Mouse (Mus musculus) embryonic facial prominence, embryonic 15.5 days (tissue): ENCODE measurements around the gene Clip2. TPM values are rescaled to one million over a fixed set of nuclear protein-coding genes. Genes with fewer than 3 reads are reported as not detected.

Experiments used
- ATAC-seq: fragments of 200-750 bp; cut with Nextera tagmentation; 2 replicates; pipeline ENCODE4 v1.8.0; 2017; ENCODE audit warnings: low read depth, moderate TSS enrichment; ENCODE audit not compliant: insufficient number of reproducible peaks, low FRiP score, low TSS enrichment
- H3K27ac ChIP-seq: fragments of 300-500 bp; sonication (generic); replicated peaks from 2 replicates; pipeline ENCODE4 v1.5.1; 2015; ENCODE audit warnings: mild to moderate bottlenecking, inconsistent platforms
- H3K27me3 ChIP-seq: fragments of 300-500 bp; sonication (generic); 2 replicates; pipeline ENCODE4 v1.6.1; 2015; ENCODE audit warnings: inconsistent platforms
- H3K36me3 ChIP-seq: fragments of 300-500 bp; sonication (generic); 2 replicates; pipeline ENCODE4 v1.6.1; 2015; ENCODE audit warnings: mild to moderate bottlenecking, inconsistent platforms
- H3K4me1 ChIP-seq: fragments of 300-500 bp; sonication (generic); 2 replicates; pipeline ENCODE4 v1.6.1; 2015; ENCODE audit warnings: inconsistent platforms
- H3K4me2 ChIP-seq: fragments of 300-500 bp; sonication (generic); replicated peaks from 2 replicates; pipeline ENCODE4 v1.6.1; 2015; ENCODE audit warnings: mild to moderate bottlenecking, inconsistent platforms
- H3K4me3 ChIP-seq: fragments of 300-500 bp; sonication (generic); replicated peaks from 2 replicates; pipeline ENCODE4 v1.5.1; 2015; ENCODE audit warnings: mild to moderate bottlenecking, inconsistent platforms
- H3K9ac ChIP-seq: fragments of 300-500 bp; sonication (generic); 2 replicates; pipeline ENCODE4 v1.6.1; 2015; ENCODE audit warnings: inconsistent platforms
- H3K9me3 ChIP-seq: fragments of 300-500 bp; sonication (generic); replicated peaks from 2 replicates; pipeline ENCODE4 v1.6.1; 2016; ENCODE audit warnings: inconsistent platforms
- WGBS: fragments of 180-500 bp; shearing (Covaris S2); methylation state at CpG from one replicate; pipeline ENCODE4 v1.1.7; 2015; 5-methylcytosine and 5-hydroxymethylcytosine counted together
- polyA plus RNA-seq: library from polyadenylated mRNA; unstranded; fragments of >200 nt; fragmentation: Nextera tagmentation; extraction: Ambion mirVana; gene quantifications from 2 replicates; pipeline ENCODE4 v1.2.1, GENCODE M21; 2015

The Clip2 gene
- polyA plus RNA-seq, 1 experiment from 2014 or later, result 4.3 TPM

- 66% methylated on average over 10 of the region's 10 CpGs for WGBS
- Histone ChIP-seq H3K4me1 (peaks cover 14% of the 10 kb centered on the region), H3K4me2 (no peak overlapping the region), H3K36me3 (no peaks in the 10 kb centered on the region), H3K27ac (no peak overlapping the region), H3K9me3 (no peaks in the 10 kb centered on the region), H3K4me3 (no peak overlapping the region), H3K9ac (no peak overlapping the region), H3K27me3 (no peaks in the 10 kb centered on the region)
- no peak for ATAC-seq
Observed at GRCm38 (mm10) chr5:134468158-134468765, 84.0 kb downstream of the Clip2 start.

- ATAC-seq, result no peak
- no peak overlapping the region for H3K27ac ChIP-seq
- H3K4me1 ChIP-seq, result peaks cover 14% of the 10 kb centered on the region
- no peaks in the 10 kb centered on the region for H3K9me3 ChIP-seq
- no peak overlapping the region for H3K4me3 ChIP-seq
- no peaks in the 10 kb centered on the region for H3K27me3 ChIP-seq
- no peaks in the 10 kb centered on the region for H3K36me3 ChIP-seq
- H3K9ac ChIP-seq, result no peak overlapping the region
- WGBS, result 53% methylated on average over 8 of the region's 8 CpGs
- no peak overlapping the region for H3K4me2 ChIP-seq
Observed at GRCm38 (mm10) chr5:134467030-134467549, 85.1 kb downstream of the Clip2 start.

- Histone ChIP-seq H3K9ac (no peak overlapping the region), H3K27me3 (no peaks in the 10 kb centered on the region), H3K4me3 (no peak overlapping the region), H3K9me3 (no peaks in the 10 kb centered on the region), H3K27ac (peak overlapping the region; percentile 45), H3K4me1 (peaks cover 14% of the 10 kb centered on the region), H3K4me2 (peak overlapping the region; percentile 34), H3K36me3 (no peaks in the 10 kb centered on the region)
- WGBS, result 13% methylated on average over 21 of the region's 21 CpGs
- no peak for ATAC-seq
Observed at GRCm38 (mm10) chr5:134466296-134467029, 85.8 kb downstream of the Clip2 start.

GRCm38 (mm10) chr5:134465197-134465596, 87.0 kb downstream of the Clip2 start:
- Histone ChIP-seq H3K9ac (no peak overlapping the region), H3K27me3 (no peaks in the 10 kb centered on the region), H3K4me2 (no peak overlapping the region), H3K4me1 (peaks cover 14% of the 10 kb centered on the region), H3K4me3 (no peak overlapping the region), H3K27ac (no peak overlapping the region), H3K9me3 (no peaks in the 10 kb centered on the region), H3K36me3 (no peaks in the 10 kb centered on the region)
- no peak for ATAC-seq
- 78% methylated on average over 1 of the region's 1 CpGs for WGBS

GRCm38 (mm10) chr5:134464225-134464624, 88.0 kb downstream of the Clip2 start:
- no peak overlapping the region for H3K27ac ChIP-seq
- no peaks in the 10 kb centered on the region for H3K27me3 ChIP-seq
- no peak overlapping the region for H3K4me3 ChIP-seq
- peaks cover 14% of the 10 kb centered on the region for H3K4me1 ChIP-seq
- no peaks in the 10 kb centered on the region for H3K36me3 ChIP-seq
- H3K9ac ChIP-seq, result no peak overlapping the region
- no peak overlapping the region for H3K4me2 ChIP-seq
- ATAC-seq, result no peak
- 86% methylated on average over 5 of the region's 5 CpGs for WGBS
- no peaks in the 10 kb centered on the region for H3K9me3 ChIP-seq

GRCm38 (mm10) chr5:134462731-134463130, 89.5 kb downstream of the Clip2 start:
- WGBS, result 67% methylated on average over 8 of the region's 8 CpGs

GRCm38 (mm10) chr5:134462316-134462715, 89.9 kb downstream of the Clip2 start:
- ATAC-seq, result no peak
- H3K4me1 ChIP-seq, result peaks cover 14% of the 10 kb centered on the region
- no peak overlapping the region for H3K4me2 ChIP-seq
- H3K9me3 ChIP-seq, result no peaks in the 10 kb centered on the region
- no peaks in the 10 kb centered on the region for H3K36me3 ChIP-seq
- H3K4me3 ChIP-seq, result no peak overlapping the region
- H3K27me3 ChIP-seq, result no peaks in the 10 kb centered on the region
- 85% methylated on average over 2 of the region's 2 CpGs for WGBS
- H3K27ac ChIP-seq, result no peak overlapping the region
- H3K9ac ChIP-seq, result no peak overlapping the region

More at GRCm38 (mm10) chr5:134462731-134463130, 89.5 kb downstream of the Clip2 start:
- Histone ChIP-seq H3K36me3 (no peaks in the 10 kb centered on the region), H3K4me3 (no peak overlapping the region), H3K4me2 (no peak overlapping the region), H3K4me1 (peaks cover 14% of the 10 kb centered on the region), H3K27me3 (no peaks in the 10 kb centered on the region), H3K9ac (no peak overlapping the region), H3K27ac (no peak overlapping the region), H3K9me3 (no peaks in the 10 kb centered on the region)
- ATAC-seq, result no peak

GRCm38 (mm10) chr5:134460546-134460945, 91.7 kb downstream of the Clip2 start:
- no peak overlapping the region for H3K4me3 ChIP-seq
- no peak for ATAC-seq
- peaks cover 4% of the 10 kb centered on the region; the same call in 1 of the 2 replicates for H3K4me1 ChIP-seq
- no peaks in the 10 kb centered on the region for H3K36me3 ChIP-seq
- H3K4me2 ChIP-seq, result no peak overlapping the region
- no peak overlapping the region for H3K27ac ChIP-seq
- WGBS, result 93% methylated on average over 4 of the region's 4 CpGs
- H3K27me3 ChIP-seq, result no peaks in the 10 kb centered on the region
- no peaks in the 10 kb centered on the region for H3K9me3 ChIP-seq
- no peak overlapping the region for H3K9ac ChIP-seq

GRCm38 (mm10) chr5:134459096-134459495, 93.1 kb downstream of the Clip2 start:
- no peaks in the 10 kb centered on the region for H3K27me3 ChIP-seq
- H3K36me3 ChIP-seq, result no peaks in the 10 kb centered on the region
- ATAC-seq, result no peak
- 90% methylated on average over 7 of the region's 7 CpGs for WGBS
- no peak overlapping the region for H3K4me3 ChIP-seq
- H3K27ac ChIP-seq, result no peak overlapping the region
- H3K9me3 ChIP-seq, result no peaks in the 10 kb centered on the region
- no peak overlapping the region for H3K9ac ChIP-seq
- no peak overlapping the region for H3K4me2 ChIP-seq
- peaks cover 17% of the 10 kb centered on the region for H3K4me1 ChIP-seq

GRCm38 (mm10) chr5:134458416-134458815, 93.8 kb downstream of the Clip2 start:
- ATAC-seq, result no peak
- no peaks in the 10 kb centered on the region for H3K9me3 ChIP-seq

GRCm38 (mm10) chr5:134457371-134457770, 94.9 kb downstream of the Clip2 start:
- Histone ChIP-seq H3K4me2 (no peak overlapping the region), H3K27ac (0 out of 2 replicates have a peak overlapping the region, but pooled peaks have one; percentile 92), H3K9me3 (no peaks in the 10 kb centered on the region), H3K9ac (no peak overlapping the region), H3K4me1 (peaks cover 29% of the 10 kb centered on the region), H3K36me3 (no peaks in the 10 kb centered on the region), H3K27me3 (no peaks in the 10 kb centered on the region), H3K4me3 (no peak overlapping the region; the same call in 1 of the 2 replicates)
- no peak for ATAC-seq
- 83% methylated on average over 2 of the region's 2 CpGs for WGBS

More at GRCm38 (mm10) chr5:134458416-134458815, 93.8 kb downstream of the Clip2 start:
- Histone ChIP-seq H3K4me2 (no peak overlapping the region), H3K4me1 (peaks cover 24% of the 10 kb centered on the region), H3K27ac (no peak overlapping the region), H3K36me3 (no peaks in the 10 kb centered on the region), H3K27me3 (no peaks in the 10 kb centered on the region), H3K4me3 (no peak overlapping the region), H3K9ac (no peak overlapping the region)
- WGBS, result 82% methylated on average over 3 of the region's 3 CpGs
